Mouse (Mus musculus): ENCODE measurements around the gene Tex13b. TPM values are rescaled to one million over a fixed set of nuclear protein-coding genes. Genes with fewer than 3 reads are reported as not detected.

Tex13b gene
- polyA plus RNA-seq (2017; shearing (Covaris generic)) = 0.17 TPM

DNA sequence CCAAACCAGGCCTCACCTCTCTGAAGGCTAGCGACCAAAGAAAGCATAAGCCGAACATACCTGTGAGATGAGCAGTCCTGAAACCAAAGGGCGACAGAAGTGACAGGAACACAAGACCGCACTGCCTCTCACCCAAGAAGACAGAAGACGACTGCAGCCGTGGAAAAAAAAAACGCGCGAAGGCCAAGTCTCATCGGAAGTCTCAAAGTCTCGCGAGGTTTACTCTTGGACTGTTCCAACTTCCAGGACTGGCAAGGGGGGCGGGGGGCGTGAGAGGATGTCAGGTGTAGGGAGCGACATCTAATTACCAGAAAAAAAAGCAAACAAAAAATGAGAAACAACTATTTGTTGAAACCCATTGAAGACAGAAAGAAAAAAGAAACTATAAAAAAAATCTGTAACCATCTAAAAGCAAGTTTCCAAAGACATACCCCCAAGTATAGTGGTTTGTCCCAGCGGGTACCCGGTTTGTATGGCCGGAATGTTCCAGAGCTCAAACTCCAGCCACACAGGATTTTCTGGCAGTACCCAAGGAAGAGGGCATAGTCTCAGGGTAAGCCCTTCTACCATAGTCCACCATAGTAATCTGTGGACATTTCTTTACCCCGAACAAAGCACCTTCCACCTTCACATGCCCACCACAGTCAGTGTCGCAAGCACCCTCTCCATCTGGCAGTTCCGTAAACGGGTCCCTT, at the start of gene Tex13b:
Tex13b (minus strand) TSS at position 122 of the 695 bp plus-strand sequence.

Other genes with a start within 250 kb of the Tex13b start
- gene Tsc22d3, start 212.8 kb downstream of the Tex13b start, polyA plus RNA-seq (2017; shearing (Covaris generic)) = 231 TPM
- gene Mid2, start 148.8 kb downstream of the Tex13b start, polyA plus RNA-seq (2017; shearing (Covaris generic)) = 0.87 TPM
- not detected for gene Vsig1, start 94.2 kb upstream of the Tex13b start, polyA plus RNA-seq (2017; shearing (Covaris generic))
- 61.9 TPM for gene Psmd10, start 143.3 kb upstream of the Tex13b start, polyA plus RNA-seq (2017; shearing (Covaris generic))
- 32.1 TPM for gene Atg4a, start 143.5 kb upstream of the Tex13b start, polyA plus RNA-seq (2017; shearing (Covaris generic))